Comparison of ENCODE assay signal across 18 mouse cellular contexts in the genomic region with DNA sequence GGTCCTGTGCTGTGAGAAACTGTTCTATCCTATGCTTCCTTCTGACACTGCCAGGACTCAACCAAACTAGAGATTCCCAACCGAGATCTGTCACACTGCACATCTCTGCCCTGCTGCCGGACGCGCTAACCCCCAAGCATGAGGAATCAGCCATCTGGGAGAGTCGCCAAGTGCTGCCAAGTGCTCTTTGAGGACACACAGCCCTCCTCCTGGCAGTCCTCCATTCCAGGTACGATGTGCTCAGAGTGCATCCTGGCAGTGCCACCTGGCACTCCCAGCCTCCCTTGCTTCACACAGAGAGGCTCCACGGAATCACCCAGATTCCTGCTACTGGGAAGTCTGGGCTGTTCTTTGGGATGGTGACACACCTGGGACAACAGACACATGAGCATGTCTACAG. TPM values are rescaled to one million over a fixed set of nuclear protein-coding genes. Genes with fewer than 3 reads are reported as not detected.
DNase-seq lines count a peak whose midpoint lies in the region; ATAC-seq lines count a peak whose summit lies in the region.
"Had no signal": no experiment of that assay in that cellular context is flagged by ENCODE, and none has a peak within 500 bp of the region (broad histone marks: within the 10 kb centered on the region; RNA-seq: fewer than 3 reads in every experiment).

No protein-coding gene starts in this region.

- ATAC-seq in embryonic facial prominence, embryonic 14.5 days (ENCODE audit: low read depth), result no peak
- no peak for ATAC-seq in megakaryocyte, adult 5-6 weeks (ENCODE audit: poor library complexity, severe bottlenecking)
- ATAC-seq: forebrain, postnatal 0 days; intestine, embryonic 15.5 days; liver, postnatal 0 days; midbrain, embryonic 15.5 days had no signal

- 83% methylated on average over 7 of the region's 7 CpGs for WGBS in embryonic facial prominence, embryonic 14.5 days
- 90% methylated on average over 7 of the region's 7 CpGs for WGBS in embryonic facial prominence, embryonic 10.5 days

- no peak overlapping the region for H3K4me3 ChIP-seq in embryonic facial prominence, embryonic 14.5 days (ENCODE audit: low read depth, low read length)
- no peak overlapping the region for H3K4me3 ChIP-seq in embryonic facial prominence, embryonic 10.5 days
- H3K4me3 ChIP-seq: intestine, embryonic 15.5 days; limb, embryonic 12.5 days; midbrain, embryonic 15.5 days had no signal

- no peaks in the 10 kb centered on the region for H3K36me3 ChIP-seq in embryonic facial prominence, embryonic 14.5 days (ENCODE audit: control insufficient read depth, insufficient read depth, low read length)
- H3K36me3 ChIP-seq in embryonic facial prominence, embryonic 10.5 days (replicated peaks), result no peaks in the 10 kb centered on the region
- H3K36me3 ChIP-seq: intestine, embryonic 15.5 days; limb, embryonic 12.5 days; midbrain, embryonic 15.5 days had no signal

- H3K9ac ChIP-seq in embryonic facial prominence, embryonic 14.5 days (ENCODE audit: low read depth, low read length), result no peak overlapping the region
- H3K9ac ChIP-seq: forebrain, postnatal 0 days; intestine, embryonic 15.5 days; limb, embryonic 12.5 days; liver, postnatal 0 days; midbrain, embryonic 15.5 days had no signal

- H3K9me3 ChIP-seq in embryonic facial prominence, embryonic 14.5 days (ENCODE audit: control insufficient read depth, low read length), result no peaks in the 10 kb centered on the region
- no peaks in the 10 kb centered on the region for H3K9me3 ChIP-seq in embryonic facial prominence, embryonic 10.5 days
- H3K9me3 ChIP-seq: intestine, embryonic 15.5 days; limb, embryonic 12.5 days; midbrain, embryonic 15.5 days had no signal

- peak; percentile 31 for DNase-seq in embryonic facial prominence, embryonic 14.5 days (ENCODE audit: low spot score)
- DNase-seq in embryonic facial prominence, embryonic 10.5 days (ENCODE audit: low spot score), result no peak
- DNase-seq in right cerebral cortex, postnatal 14 days, result peak; percentile 24
- no peak for DNase-seq in right cerebral cortex, adult 2 months (ENCODE audit: low spot score in 2 of 2)
- peak; percentile 69 to 85 for DNase-seq in cerebellum, postnatal 25 days
- DNase-seq in lung, postnatal 4 days, result peak; percentile 38 to 62
- DNase-seq in urinary bladder, postnatal 25 days (ENCODE audit: low spot score), result no peak
- DNase-seq: forebrain, postnatal 0 days; gastrocnemius, postnatal 10 days; kidney, postnatal 10 days; layer of hippocampus, postnatal 36 days; liver, postnatal 0 days; retina, postnatal 1 day; thymus, adult 18-20 months had no signal

- no peaks in the 10 kb centered on the region for H3K27me3 ChIP-seq in embryonic facial prominence, embryonic 14.5 days (replicated peaks; ENCODE audit: control insufficient read depth, insufficient read depth, low read length)
- H3K27me3 ChIP-seq in embryonic facial prominence, embryonic 10.5 days (replicated peaks; ENCODE audit: low read depth, poor library complexity, severe bottlenecking), result no peaks in the 10 kb centered on the region
- H3K27me3 ChIP-seq: intestine, embryonic 15.5 days; limb, embryonic 12.5 days; midbrain, embryonic 15.5 days had no signal

- no peak overlapping the region for H3K4me2 ChIP-seq in embryonic facial prominence, embryonic 14.5 days (ENCODE audit: low read depth, low read length)
- H3K4me2 ChIP-seq: intestine, embryonic 15.5 days; limb, embryonic 12.5 days; midbrain, embryonic 15.5 days had no signal

- peaks cover 16% of the 10 kb centered on the region for H3K4me1 ChIP-seq in embryonic facial prominence, embryonic 14.5 days (ENCODE audit: control insufficient read depth, insufficient read depth, low read length)
- peaks cover 37% of the 10 kb centered on the region for H3K4me1 ChIP-seq in embryonic facial prominence, embryonic 10.5 days
- H3K4me1 ChIP-seq: midbrain, embryonic 15.5 days had no signal

- H3K27ac ChIP-seq in embryonic facial prominence, embryonic 14.5 days (replicated peaks; ENCODE audit: low read depth, low read length), result no peak overlapping the region
- no peak overlapping the region for H3K27ac ChIP-seq in embryonic facial prominence, embryonic 10.5 days (replicated peaks)
- H3K27ac ChIP-seq: intestine, embryonic 15.5 days; limb, embryonic 12.5 days; midbrain, embryonic 15.5 days had no signal

RNA-seq across cellular contexts. Expression of a gene that starts 31.3 kb away (rescaled TPM):
- 1.4 and 2.6 TPM in 2 replicates for polyA plus RNA-seq in embryonic facial prominence, embryonic 14.5 days (2014; fragmentation: Nextera tagmentation; extraction: Ambion mirVana)
- polyA plus RNA-seq in embryonic facial prominence, embryonic 10.5 days (2016; fragmentation: Nextera tagmentation; extraction: Ambion mirVana), result 0.38 and 0.57 TPM in 2 replicates
- total RNA-seq in megakaryocyte, adult 5-6 weeks (2015), result not detected in 2 replicates
- 0.04 TPM in 1 of 2 replicates, not detected in the other for total RNA-seq in megakaryocyte, adult 5-6 weeks (2017)

Comparison
In these comparisons a context has a peak if more than half of its experiments do, and no peak if none do; other contexts are left out.
1. DNase-seq: peak in embryonic facial prominence, embryonic 14.5 days (single experiment), right cerebral cortex, postnatal 14 days (single experiment), cerebellum, postnatal 25 days (2 of 2) and lung, postnatal 4 days (2 of 2); none in embryonic facial prominence, embryonic 10.5 days (single experiment), right cerebral cortex, adult 2 months (0 of 2) and urinary bladder, postnatal 25 days (single experiment).